Mouse (Mus musculus) heart, postnatal 36 days (tissue): ENCODE results near the gene Foxr2. TPM values are rescaled to one million over a fixed set of nuclear protein-coding genes. Genes with fewer than 3 reads are reported as not detected.

Source experiments
- DNase-seq, 2 experiments: peaks; one replicate each; pipeline ENCODE4 v3.0.0; 2021 to 2022
- intact Hi-C: fragments of 180-260 bp; cut with DNase I; formaldehyde crosslinking; loops from one replicate; pipeline ENCODE4 v1.15.1; 2025
- total RNA-seq, 2 experiments: library from RNA; stranded (reverse); gene quantifications; 2 replicates each; pipeline ENCODE4 v1.2.3; 2021

Gene Foxr2
- not detected for total RNA-seq

- intact Hi-C loops, result no loop called here
- no peak for DNase-seq
Measured at GRCm38 (mm10) chrX:153118486-153118885, at the start of gene Foxr2. TSS of gene Foxr2 (plus strand) at chrX:153118786.

- no peak for DNase-seq
- intact Hi-C loops, result no loop called here
Measured at GRCm38 (mm10) chrX:153119013-153119412, 427 bp downstream of the Foxr2 start.

DNA sequence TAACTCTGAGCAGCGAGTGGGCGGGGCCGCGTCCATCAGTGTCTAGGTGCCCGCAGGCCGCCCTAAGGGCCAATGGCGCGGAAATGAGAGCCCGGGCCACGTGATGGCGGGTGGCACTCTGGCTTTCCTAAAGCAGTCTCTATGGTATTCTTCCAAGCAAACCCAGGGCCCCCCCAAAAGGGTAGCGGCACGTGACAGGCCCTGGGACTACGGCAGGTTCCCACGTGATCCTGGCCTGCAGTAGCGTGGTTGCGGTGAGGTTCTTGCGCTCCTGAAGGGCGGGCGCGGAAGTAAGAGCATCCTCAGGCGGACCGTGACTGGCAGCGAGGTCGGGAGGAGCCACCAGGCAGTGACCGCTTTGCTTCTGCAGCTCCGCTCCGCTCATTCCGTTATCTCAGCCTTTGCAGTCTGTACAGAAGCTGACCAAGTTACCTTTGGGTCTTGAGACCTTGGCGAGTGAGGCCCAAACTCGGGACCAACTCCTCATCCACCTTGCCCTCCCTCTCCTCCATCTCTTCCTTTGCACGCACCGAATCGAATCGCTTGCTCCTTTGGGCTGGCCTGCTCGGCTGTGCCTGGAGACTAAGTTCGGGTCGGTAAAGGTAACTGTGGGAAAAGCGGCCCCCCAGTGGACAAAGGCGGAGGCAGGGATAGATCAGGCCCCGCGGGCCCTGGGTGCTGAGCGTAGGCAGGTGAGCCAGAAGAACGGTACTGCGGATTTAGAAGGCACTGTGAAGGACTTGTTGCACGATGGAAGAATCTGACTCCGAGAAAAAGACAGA, 21.3 kb downstream of the Foxr2 start, which contains the start of gene Rragb:
Gene Rragb (plus strand): TSS at position 248 of the 782 bp plus-strand sequence.
- intact Hi-C loops, result no loop called here
- peak; percentile 24 to 36 for DNase-seq

GRCm38 (mm10) chrX:153142656-153143055, 24.1 kb downstream of the Foxr2 start:
- intact Hi-C loops, result no loop called here

DNA sequence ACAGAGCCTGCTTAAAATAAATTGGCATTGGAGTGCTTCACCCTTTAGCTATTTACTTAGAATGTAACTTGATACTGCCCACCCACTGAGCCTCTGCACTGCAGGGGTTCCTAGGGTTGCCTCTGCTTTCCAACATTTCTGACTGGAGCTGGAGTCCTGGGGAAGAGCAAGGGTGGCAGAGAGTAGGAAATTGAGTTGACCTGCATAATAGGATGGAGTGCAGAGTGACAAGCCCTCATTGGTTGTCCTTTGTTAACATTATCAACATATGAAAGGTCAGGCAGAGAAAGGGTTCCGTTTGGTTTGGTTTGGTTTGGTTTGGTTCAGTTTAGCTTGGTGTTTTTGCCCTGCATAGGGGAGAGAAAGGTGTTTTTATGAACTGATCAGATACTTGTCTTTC, 33.2 kb downstream of the Foxr2 start:
- intact Hi-C loops, result no loop called here
- no peak for DNase-seq

More at GRCm38 (mm10) chrX:153142656-153143055, 24.1 kb downstream of the Foxr2 start:
- no peak for DNase-seq

DNA sequence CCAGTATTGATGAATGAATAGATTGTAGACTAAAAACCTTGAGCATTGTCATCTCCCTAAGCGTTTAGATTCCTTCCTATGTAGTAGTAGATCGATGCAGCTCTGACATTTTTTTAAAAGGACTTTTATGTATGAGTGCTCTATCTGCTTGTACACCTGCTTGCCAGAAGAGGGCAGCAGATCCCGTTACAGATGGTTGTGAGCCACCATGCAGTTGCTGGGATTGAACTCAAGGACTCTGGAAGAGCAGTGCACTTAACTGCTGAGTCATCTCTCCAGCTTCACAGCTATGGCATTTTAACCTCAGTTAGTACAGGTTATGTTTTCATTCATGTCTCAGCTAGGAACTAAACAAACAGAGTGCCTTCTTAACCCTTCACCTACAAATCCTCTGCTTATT, 36.7 kb downstream of the Foxr2 start:
- peak in 1 of 2 experiments; percentile 4 for DNase-seq
- intact Hi-C loops, result loop anchor here (1.0 kb wide), 1 partner anchor 211 kb away; no protein-coding TSS in a partner anchor

DNA sequence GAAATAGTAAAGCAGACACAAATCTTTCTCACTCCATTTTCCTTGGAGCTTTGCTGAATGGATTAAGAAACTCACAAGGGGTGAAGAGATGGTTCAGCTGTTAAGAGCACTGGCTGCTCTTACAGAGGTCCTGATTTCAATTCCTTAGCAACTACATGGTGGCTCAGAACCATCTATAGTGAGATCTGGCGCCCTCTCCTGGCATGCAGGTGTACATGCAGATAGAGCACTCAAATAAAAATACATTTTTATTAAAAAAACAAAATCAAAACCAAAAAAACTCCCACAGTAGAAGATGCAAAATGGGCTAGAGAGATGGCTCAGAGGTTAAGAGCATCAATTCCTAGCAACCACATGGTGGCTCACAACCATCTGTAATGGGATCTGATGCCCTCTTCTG, 56.2 kb downstream of the Foxr2 start:
- intact Hi-C loops, result no loop called here
- DNase-seq, result peak in 1 of 2 experiments; percentile 1

DNA sequence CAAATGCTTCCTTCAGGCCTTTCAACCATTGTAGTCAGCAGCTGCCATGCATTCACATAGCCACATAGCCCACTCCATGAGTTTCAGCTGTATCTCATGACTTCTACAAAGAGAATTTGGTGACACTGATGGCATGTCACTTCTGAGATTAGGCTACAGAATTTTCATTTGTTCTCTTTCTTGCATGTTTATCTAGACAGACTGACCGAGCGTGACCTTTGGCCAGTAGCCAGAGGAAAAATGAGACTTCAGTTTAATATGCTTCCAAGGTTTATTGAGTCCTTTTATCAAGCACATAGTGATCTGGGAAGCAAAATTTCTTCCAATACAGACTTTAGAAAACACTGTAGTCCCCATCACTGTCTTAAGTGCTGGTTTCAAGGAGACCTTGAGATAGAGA, 63.6 kb downstream of the Foxr2 start:
- intact Hi-C loops, result no loop called here
- no peak for DNase-seq

Other genes with a start within 250 kb of the Foxr2 start
- gene Usp51, start 112.3 kb upstream of the Foxr2 start, total RNA-seq, result not detected
- gene Mageh1, start 81.2 kb upstream of the Foxr2 start, total RNA-seq, result 10 to 100 TPM in 1 of 2 experiments, 1 to 10 TPM in 1; 8.9 to 11.0 TPM
- 1 to 10 TPM; 2.8 to 4.6 TPM for gene Rragb, start 21.2 kb downstream of the Foxr2 start, total RNA-seq
- under 1 TPM; 0.17 to 0.19 TPM for gene Klf8, start 118.7 kb downstream of the Foxr2 start, total RNA-seq